Mouse (Mus musculus): Measurements from ENCODE around the gene Araf.

DNA sequence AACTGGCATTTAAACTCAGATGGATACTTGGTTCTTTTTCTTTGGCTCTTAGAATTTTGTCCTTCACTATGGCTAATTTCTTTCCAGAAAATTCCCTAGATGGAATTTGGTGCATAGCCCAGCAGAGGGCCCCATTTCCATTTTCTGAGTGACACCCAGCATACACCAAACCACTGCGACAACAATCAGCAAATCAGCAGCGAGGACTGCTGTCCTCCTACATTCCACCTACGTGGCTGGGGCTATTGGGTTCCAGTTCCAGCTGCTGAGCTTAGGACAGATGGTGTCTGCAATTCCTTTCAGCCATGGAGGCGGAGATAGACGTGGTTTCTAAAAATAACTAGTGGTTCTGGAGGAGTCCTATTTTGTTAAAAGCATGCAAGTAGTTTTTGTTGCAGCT is 31.3 kb downstream of the Araf start:
- TF ChIP-seq POLR2A (IDR thresholded peaks at IDR 0.05; ENCODE audit: insufficient read depth, low read depth, low read length), result no peak
- TF ChIP-seq EP300 (IDR thresholded peaks at IDR 0.05; ENCODE audit: insufficient read depth, low read depth, low read length), result 0 out of 2 replicates have a peak, but pooled peaks have one; percentile 30

Data from heart, adult 2 months (tissue).